Mouse (Mus musculus): ENCODE data around the gene Serpinb6b.

DNA sequence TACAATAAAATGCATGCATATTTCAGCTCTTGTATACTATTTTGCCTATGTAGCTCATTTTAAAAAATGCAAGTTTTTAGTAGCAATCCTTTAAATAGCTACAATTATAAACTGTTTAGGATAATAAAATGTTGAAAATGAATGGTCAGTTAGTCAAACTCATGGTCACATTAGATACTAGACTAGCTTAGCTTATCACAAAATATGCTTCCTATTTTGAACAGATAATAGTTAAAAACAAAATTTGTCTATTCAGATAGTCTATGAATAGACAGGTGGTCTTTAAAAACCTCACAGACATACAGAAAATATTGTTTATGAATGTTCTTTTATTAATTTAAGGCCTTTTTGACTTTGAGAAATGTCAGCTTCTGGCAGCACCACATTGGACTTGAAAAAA, 21.2 kb downstream of the Serpinb6b start:
- TF ChIP-seq EP300 (IDR thresholded peaks at IDR 0.05; ENCODE audit: low read depth) (peak; percentile 83), CTCF (IDR thresholded peaks at IDR 0.05; ENCODE audit: low read depth) (no peak)
